Mouse (Mus musculus): ENCODE measurements around the gene Olfr12.

DNA sequence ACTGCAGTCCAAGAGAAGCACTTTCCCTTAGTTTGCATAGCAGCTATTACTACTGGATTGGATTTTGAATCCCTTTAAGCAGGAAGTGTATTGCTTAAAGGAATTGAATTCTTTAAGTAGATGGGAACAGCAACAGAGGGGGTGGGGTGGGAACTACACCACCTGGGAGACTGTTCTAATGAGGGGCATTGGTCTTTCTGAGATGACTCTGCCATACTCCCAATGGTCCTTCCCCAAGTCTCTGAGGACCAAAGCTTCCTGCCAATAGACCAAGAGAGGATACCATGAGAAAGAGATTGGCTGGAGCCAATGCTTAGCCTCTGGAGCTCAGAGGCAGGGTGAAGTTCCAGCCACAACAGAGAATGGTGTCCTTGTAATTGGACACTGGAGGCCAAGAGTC, 23.5 kb upstream of the Olfr12 start, which contains the start of gene Olfr1411:
- TF ChIP-seq CTCF (IDR thresholded peaks at IDR 0.05; ENCODE audit: low read depth, low read length) (no peak), POLR2A (IDR thresholded peaks at IDR 0.05; ENCODE audit: extremely low read depth, insufficient read depth, low read length) (no peak)

All from liver, adult 2 months (tissue).